Mouse (Mus musculus) liver, embryonic 14.5 days (tissue): ENCODE measurements around the gene Arid3a.

Experiments used
- CTCF ChIP-seq: IDR thresholded peaks from 2 replicates; pipeline ENCODE4 v1.5.1; 2016; ENCODE audit warnings: antibody characterized with exemption, low read depth, control low read depth
- EP300 ChIP-seq: IDR thresholded peaks from 2 replicates; pipeline ENCODE4 v1.6.1; 2016; ENCODE audit warnings: antibody characterized with exemption, low read depth

GRCm38 (mm10) chr10:79940749-79941148, 13.9 kb downstream of the Arid3a start:
- TF ChIP-seq CTCF (no peak), EP300 (no peak)
